Mouse (Mus musculus): ENCODE results near the gene Arf4. TPM values are rescaled to one million over a fixed set of nuclear protein-coding genes. Genes with fewer than 3 reads are reported as not detected.
"Not testable (repeated sequence)": the region's sequence is repeated elsewhere in the genome, so short reads cannot be mapped to it uniquely, and the experiment has no call there.

Gene Arf4
- total RNA-seq, 2 experiments from 2014 or later: 108 to 114 TPM

GRCm38 (mm10) chr14:26690727-26691126 lies 52.9 kb downstream of the Arf4 start:
- H3K27ac ChIP-seq: no peak overlapping the region
- no peak for TF ChIP-seq CTCF (IDR thresholded peaks at IDR 0.05)
- DNase-seq (ENCODE audit: extremely low spot score in 1 of 2, low spot score in 2 of 2): no peak
- intact Hi-C loops (cut with DNase I): loop anchor here (10.0 kb wide), 1 partner anchor 344 kb away; the partner anchor contains the start of gene Il17rd
- no peak overlapping the region for H3K4me3 ChIP-seq

- no peak overlapping the region for H3K27ac ChIP-seq
- DNase-seq (ENCODE audit: extremely low spot score in 1 of 2, low spot score in 2 of 2): no peak
- no peak overlapping the region for H3K4me3 ChIP-seq
- no peak for TF ChIP-seq CTCF (IDR thresholded peaks at IDR 0.05)
- intact Hi-C loops (cut with DNase I): loop anchor here (10.0 kb wide), 1 partner anchor 343 kb away; the partner anchor contains the start of gene Il17rd
Observed at GRCm38 (mm10) chr14:26691363-26691762, 53.5 kb downstream of the Arf4 start.

GRCm38 (mm10) chr14:26692974-26693373 lies 55.1 kb downstream of the Arf4 start, which contains the start of gene Dnah12:
Gene Dnah12, plus strand, starts transcription at chr14:26693274.
- TF ChIP-seq CTCF (IDR thresholded peaks at IDR 0.05): no peak
- DNase-seq (ENCODE audit: extremely low spot score in 1 of 2, low spot score in 2 of 2): no peak
- intact Hi-C loops (cut with DNase I): loop anchor here (10.0 kb wide), 1 partner anchor 342 kb away; the partner anchor contains the start of gene Il17rd
- Histone ChIP-seq H3K4me3 (no peak within 1 kb of the TSS), H3K27ac (no peak within 1 kb of the TSS)

DNA sequence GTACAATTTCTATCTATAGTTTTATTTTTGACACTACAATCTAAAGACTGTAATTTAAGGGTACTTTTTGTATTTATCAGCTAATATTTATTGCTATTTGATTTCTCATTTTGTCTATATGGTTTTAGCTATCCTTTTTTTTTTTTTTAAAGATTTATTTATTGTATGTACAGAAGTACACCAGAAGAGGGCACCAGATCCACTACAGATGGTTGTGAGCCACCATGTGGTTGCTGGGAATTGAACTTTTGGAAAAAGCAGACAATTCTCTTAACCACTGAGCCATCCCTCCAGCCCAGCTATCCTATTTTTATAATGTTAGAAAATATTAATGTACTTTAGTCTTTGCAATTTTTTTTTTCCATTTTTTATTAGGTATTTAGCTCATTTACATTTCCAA lies 60.0 kb downstream of the Arf4 start:
- no peak for DNase-seq (ENCODE audit: extremely low spot score in 1 of 2, low spot score in 2 of 2)
- Histone ChIP-seq H3K27ac (no peak overlapping the region), H3K4me3 (no peak overlapping the region)
- TF ChIP-seq CTCF (IDR thresholded peaks at IDR 0.05): peak; percentile 51
- intact Hi-C loops (cut with DNase I): loop anchor here (10.0 kb wide), 1 partner anchor 337 kb away; the partner anchor contains the start of gene Il17rd

DNA sequence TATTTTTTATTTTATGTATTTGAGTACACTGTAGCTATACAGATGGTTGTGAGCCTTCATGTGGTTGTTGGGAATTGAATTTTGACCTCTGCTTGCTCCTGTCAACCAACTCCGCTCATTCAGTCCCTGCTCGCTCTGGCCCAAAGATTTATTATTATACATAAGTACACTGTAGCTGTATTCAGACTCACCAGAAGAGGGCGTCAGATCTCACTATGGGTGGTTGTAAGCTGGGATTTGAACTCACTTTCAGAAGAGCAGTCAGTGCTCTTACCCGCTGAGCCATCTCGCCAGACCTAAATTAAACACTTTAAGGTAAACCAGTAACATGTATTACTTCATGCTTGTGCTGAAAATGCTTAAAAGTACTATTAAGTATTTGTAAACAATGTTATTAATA lies 67.4 kb downstream of the Arf4 start:
- DNase-seq (ENCODE audit: extremely low spot score in 1 of 2, low spot score in 2 of 2); H3K4me3 ChIP-seq; intact Hi-C loops (cut with DNase I); H3K27ac ChIP-seq: not testable (repeated sequence)

Small RNA genes within 50 kb of the gene (microRNA-seq; reads per million reads assigned to microRNA genes)
- gene Mir7672: 0 to 0.48 reads per million in 2 experiments

Other genes starting within 250 kb of the Arf4 start
- gene Slmap, start 103.1 kb upstream of the Arf4 start, total RNA-seq (2021): 100 to 1,000 TPM; 113 to 116 TPM
- 10 to 100 TPM; 25.8 to 26.6 TPM for gene Dennd6a, start 64.2 kb upstream of the Arf4 start, total RNA-seq (2021)
- 1 to 10 TPM; 8.6 to 9.5 TPM for gene Pde12, start 31.8 kb downstream of the Arf4 start, total RNA-seq (2021)
- gene Dnah12, start 55.2 kb downstream of the Arf4 start, total RNA-seq (2021): under 1 TPM; 0.07 to 0.14 TPM

All from left cerebral cortex, adult 2 months (tissue).